Mouse (Mus musculus): ENCODE results near the gene Ipcef1. TPM values are rescaled to one million over a fixed set of nuclear protein-coding genes. Genes with fewer than 3 reads are reported as not detected.

Ipcef1 gene
- polyA plus RNA-seq, 1 experiment from 2014 or later, result 0.33 TPM

- 80% methylated on average over 1 of the region's 1 CpGs for WGBS (ENCODE audit: missing documents)
- H3K4me3 ChIP-seq (ENCODE audit: inconsistent target), result no peak overlapping the region
Measured at GRCm38 (mm10) chr10:7057546-7057945, 5.3 kb upstream of the Ipcef1 start.

DNA sequence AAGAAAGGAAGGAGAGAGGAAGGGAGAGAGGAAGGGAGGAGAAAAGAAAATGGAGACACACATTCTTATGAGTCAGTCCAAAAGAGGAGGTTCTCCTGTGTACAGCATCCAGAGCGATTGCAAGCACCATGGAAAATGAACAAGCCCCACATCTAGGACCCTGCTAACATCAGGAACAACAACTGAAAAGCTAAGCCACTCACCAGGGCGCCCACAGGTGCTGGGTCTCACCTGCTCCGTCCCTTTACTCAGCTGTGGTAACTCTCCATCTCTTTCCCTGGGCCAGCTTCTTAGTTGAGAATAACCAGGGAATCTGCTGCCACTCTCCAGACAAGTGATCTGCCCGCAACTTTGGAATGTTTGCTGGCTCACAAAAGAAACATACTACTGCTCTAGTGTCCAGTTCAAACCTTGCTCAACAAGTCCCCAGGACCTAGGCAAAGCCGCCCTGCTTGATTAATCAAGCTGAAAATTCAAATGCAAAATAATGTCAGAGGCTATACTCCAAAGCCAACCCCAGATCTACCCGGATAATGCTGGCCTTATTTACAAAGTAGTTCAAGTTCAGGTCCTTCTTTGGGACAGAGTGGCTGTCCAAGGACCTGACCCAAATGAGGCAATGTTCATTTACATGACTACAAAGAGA, 2.4 kb upstream of the Ipcef1 start:
- H3K36me3 ChIP-seq (ENCODE audit: inconsistent target), result no peaks in the 10 kb centered on the region
- 94% methylated on average over 6 of the region's 6 CpGs for WGBS (ENCODE audit: missing documents)
- no peak overlapping the region for H3K4me3 ChIP-seq (ENCODE audit: inconsistent target)
- no peaks in the 10 kb centered on the region for H3K79me2 ChIP-seq (ENCODE audit: inconsistent target)
- H3K27ac ChIP-seq, result no peak overlapping the region

More at GRCm38 (mm10) chr10:7057546-7057945, 5.3 kb upstream of the Ipcef1 start:
- Histone ChIP-seq H3K27ac (no peak overlapping the region), H3K79me2 (ENCODE audit: inconsistent target) (no peaks in the 10 kb centered on the region), H3K36me3 (ENCODE audit: inconsistent target) (no peaks in the 10 kb centered on the region)

- Histone ChIP-seq H3K36me3 (ENCODE audit: inconsistent target) (no peaks in the 10 kb centered on the region), H3K79me2 (ENCODE audit: inconsistent target) (no peaks in the 10 kb centered on the region), H3K27ac (no peak overlapping the region), H3K4me3 (ENCODE audit: inconsistent target) (no peak overlapping the region)
- 13% methylated on average over 3 of the region's 3 CpGs for WGBS (ENCODE audit: missing documents)
Measured at GRCm38 (mm10) chr10:7049901-7050300, 2.4 kb downstream of the Ipcef1 start.

DNA sequence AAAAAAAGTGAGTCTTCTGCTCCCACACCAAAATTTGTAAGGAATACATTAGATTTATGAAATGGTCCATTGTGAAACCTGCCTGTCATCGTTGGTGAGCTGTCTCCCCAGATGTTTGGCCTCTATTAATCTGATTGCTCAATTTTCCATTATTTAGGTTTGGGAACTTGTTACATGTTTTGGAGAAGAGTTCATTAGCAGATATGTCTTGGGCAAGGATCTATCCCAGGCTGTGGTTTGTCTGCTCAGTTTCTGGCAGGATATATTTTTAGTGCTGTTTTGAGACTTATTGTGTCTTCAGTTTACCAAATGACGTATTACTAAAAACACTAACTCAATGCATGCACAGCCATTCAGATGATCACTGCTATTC, 4.4 kb downstream of the Ipcef1 start:
- Histone ChIP-seq H3K36me3 (ENCODE audit: inconsistent target) (no peaks in the 10 kb centered on the region), H3K79me2 (ENCODE audit: inconsistent target) (no peaks in the 10 kb centered on the region), H3K4me3 (ENCODE audit: inconsistent target) (no peak overlapping the region), H3K27ac (no peak overlapping the region)
- WGBS (ENCODE audit: missing documents), result 69% methylated on average over 2 of the region's 2 CpGs

DNA sequence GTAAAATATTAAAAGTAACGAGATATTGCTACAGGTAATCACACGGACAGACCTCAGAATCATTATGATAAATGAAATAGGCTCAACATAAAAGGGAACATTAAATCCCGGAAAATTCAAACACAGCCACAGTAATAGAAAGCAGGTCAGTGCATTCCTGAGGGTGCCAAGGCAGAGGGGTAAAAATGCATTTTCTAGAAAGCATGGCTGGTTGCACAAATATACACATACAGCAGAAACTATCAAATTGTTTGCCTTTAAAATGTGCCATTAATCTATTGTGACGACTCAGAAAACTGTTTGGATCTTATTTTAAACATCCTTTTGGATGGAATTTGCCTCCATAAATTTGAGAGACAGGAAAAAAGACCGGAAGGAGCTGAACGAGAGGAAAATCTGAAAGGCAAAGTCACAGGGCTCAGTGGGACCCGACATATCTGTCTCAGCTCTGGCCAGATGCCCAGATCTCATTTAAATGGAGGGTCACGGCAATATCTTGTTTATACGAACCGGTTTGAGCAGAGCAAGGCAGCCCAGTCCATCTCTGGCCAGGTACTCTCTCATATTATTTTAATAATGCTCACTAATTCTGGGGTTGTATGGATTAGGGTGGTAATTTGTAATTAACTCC, 4.9 kb downstream of the Ipcef1 start:
- H3K4me3 ChIP-seq (ENCODE audit: inconsistent target), result no peak overlapping the region
- H3K36me3 ChIP-seq (ENCODE audit: inconsistent target), result no peaks in the 10 kb centered on the region
- no peaks in the 10 kb centered on the region for H3K79me2 ChIP-seq (ENCODE audit: inconsistent target)
- no peak overlapping the region for H3K27ac ChIP-seq
- 85% methylated on average over 10 of the region's 10 CpGs for WGBS (ENCODE audit: missing documents)

- Histone ChIP-seq H3K36me3 (ENCODE audit: inconsistent target) (no peaks in the 10 kb centered on the region), H3K27ac (no peak overlapping the region), H3K4me3 (ENCODE audit: inconsistent target) (no peak overlapping the region), H3K79me2 (ENCODE audit: inconsistent target) (no peaks in the 10 kb centered on the region)
- 90% methylated on average over 5 of the region's 5 CpGs for WGBS (ENCODE audit: missing documents)
Measured at GRCm38 (mm10) chr10:7043896-7044295, 8.4 kb downstream of the Ipcef1 start.

- Histone ChIP-seq H3K27ac (no peak overlapping the region), H3K4me3 (ENCODE audit: inconsistent target) (no peak overlapping the region), H3K36me3 (ENCODE audit: inconsistent target) (no peaks in the 10 kb centered on the region)
Measured at GRCm38 (mm10) chr10:7041032-7041431, 11.2 kb downstream of the Ipcef1 start.

DNA sequence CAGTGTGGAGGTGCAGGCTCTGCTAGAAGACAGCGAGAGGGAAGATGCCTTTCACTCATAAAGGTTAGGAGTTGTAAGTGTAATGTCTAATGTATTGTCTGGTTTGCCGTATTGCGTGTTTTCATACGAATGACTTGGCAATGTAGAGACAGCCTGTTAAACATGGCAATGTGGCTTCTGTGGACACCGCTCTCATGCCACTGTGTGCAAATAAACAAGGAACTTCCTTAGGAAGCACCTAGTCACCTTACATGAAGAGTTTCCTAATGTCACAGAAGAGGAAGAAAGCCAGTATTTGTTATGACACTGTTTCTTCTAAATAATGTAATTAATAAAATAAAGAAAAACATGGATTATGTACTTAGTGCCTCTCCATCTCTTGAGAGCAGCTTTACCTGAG, 15.1 kb downstream of the Ipcef1 start:
- no peaks in the 10 kb centered on the region for H3K79me2 ChIP-seq (ENCODE audit: inconsistent target)
- WGBS (ENCODE audit: missing documents), result 85% methylated on average over 5 of the region's 5 CpGs
- H3K27ac ChIP-seq, result no peak overlapping the region
- no peak overlapping the region for H3K4me3 ChIP-seq (ENCODE audit: inconsistent target)
- H3K36me3 ChIP-seq (ENCODE audit: inconsistent target), result no peaks in the 10 kb centered on the region

More at GRCm38 (mm10) chr10:7041032-7041431, 11.2 kb downstream of the Ipcef1 start:
- H3K79me2 ChIP-seq (ENCODE audit: inconsistent target), result no peaks in the 10 kb centered on the region

DNA sequence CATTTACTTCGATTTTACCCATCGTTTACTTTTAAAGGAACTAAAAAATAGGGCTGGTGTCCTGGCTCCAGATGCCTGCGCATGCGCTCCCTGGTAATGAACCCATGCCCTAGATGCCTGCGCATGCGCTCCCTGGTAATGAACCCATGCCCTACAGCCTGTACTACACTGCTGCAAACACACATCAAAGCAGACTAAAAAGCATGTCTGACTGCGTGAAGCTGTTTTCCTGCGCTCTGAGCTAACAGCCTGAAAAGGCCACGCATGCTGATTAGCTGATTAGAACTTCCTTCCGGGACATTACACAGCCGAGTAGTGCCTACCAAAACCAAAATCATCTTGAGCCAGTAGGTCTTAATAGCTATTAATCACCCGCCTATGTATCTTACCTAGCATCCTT, 16.7 kb downstream of the Ipcef1 start:
- 63% methylated on average over 12 of the region's 12 CpGs for WGBS (ENCODE audit: missing documents)
- Histone ChIP-seq H3K27ac (no peak overlapping the region), H3K79me2 (ENCODE audit: inconsistent target) (no peaks in the 10 kb centered on the region), H3K4me3 (ENCODE audit: inconsistent target) (no peak overlapping the region), H3K36me3 (ENCODE audit: inconsistent target) (no peaks in the 10 kb centered on the region)

DNA sequence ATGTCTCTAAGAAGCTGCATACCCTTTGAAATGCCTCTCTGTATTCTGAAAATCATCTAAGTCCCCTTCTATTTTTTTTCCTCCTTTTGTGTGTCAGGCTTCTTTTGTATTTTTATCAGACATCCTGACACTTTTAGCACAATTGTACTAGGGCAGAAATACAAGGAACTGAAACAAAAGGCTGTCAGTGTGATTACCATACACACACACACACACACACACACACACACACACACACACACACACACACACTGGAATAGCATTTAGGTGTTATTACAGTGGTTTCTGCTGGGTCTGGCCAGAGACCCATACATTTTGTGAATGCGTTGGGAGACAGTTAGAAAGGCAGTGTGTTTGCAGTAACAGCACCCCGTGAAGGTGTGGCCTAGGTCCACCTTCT, 18.8 kb downstream of the Ipcef1 start:
- Histone ChIP-seq H3K79me2 (ENCODE audit: inconsistent target) (no peaks in the 10 kb centered on the region), H3K36me3 (ENCODE audit: inconsistent target) (no peaks in the 10 kb centered on the region), H3K4me3 (ENCODE audit: inconsistent target) (no peak overlapping the region), H3K27ac (no peak overlapping the region)
- 75% methylated on average over 2 of the region's 2 CpGs for WGBS (ENCODE audit: missing documents)

GRCm38 (mm10) chr10:7025028-7025427, 27.2 kb downstream of the Ipcef1 start:
- Histone ChIP-seq H3K27ac (no peak overlapping the region), H3K36me3 (ENCODE audit: inconsistent target) (no peaks in the 10 kb centered on the region), H3K79me2 (ENCODE audit: inconsistent target) (no peaks in the 10 kb centered on the region), H3K4me3 (ENCODE audit: inconsistent target) (no peak overlapping the region)
- WGBS (ENCODE audit: missing documents), result 93% methylated on average over 1 of the region's 1 CpGs

- Histone ChIP-seq H3K4me3 (ENCODE audit: inconsistent target) (no peak overlapping the region), H3K27ac (no peak overlapping the region), H3K79me2 (ENCODE audit: inconsistent target) (no peaks in the 10 kb centered on the region), H3K36me3 (ENCODE audit: inconsistent target) (no peaks in the 10 kb centered on the region)
- 96% methylated on average over 9 of the region's 9 CpGs for WGBS (ENCODE audit: missing documents)
Measured at GRCm38 (mm10) chr10:7020551-7020950, 31.7 kb downstream of the Ipcef1 start.

DNA sequence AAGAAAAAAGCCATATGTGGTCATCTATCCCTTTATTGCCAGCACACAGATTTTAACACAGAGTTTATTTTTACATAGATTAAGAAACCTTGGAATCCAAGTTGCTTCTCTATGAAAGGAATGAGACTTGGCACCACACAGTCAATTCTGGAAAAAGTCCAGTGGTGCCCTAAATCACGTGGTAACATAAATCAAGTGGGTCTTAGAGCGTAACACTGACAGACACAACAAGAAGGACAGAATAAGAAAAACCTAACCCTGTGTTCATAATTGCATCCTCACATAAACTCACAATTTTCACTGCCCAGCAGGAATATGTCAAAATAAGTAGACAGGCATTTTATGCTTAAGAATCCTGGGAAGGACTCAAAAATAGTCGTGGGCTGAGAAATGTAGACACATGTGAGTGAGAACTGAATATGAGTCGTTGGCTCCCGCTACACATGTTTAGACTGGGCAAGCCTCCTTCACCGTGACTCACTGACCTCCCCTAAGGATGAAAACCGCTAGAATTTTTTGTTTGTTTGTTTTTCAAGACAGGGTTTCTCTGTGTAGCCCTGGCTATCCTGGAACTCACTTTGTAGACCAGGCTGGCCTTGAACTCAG, 32.4 kb downstream of the Ipcef1 start:
- Histone ChIP-seq H3K36me3 (ENCODE audit: inconsistent target) (no peaks in the 10 kb centered on the region), H3K27ac (no peak overlapping the region), H3K4me3 (ENCODE audit: inconsistent target) (no peak overlapping the region), H3K79me2 (ENCODE audit: inconsistent target) (no peaks in the 10 kb centered on the region)
- 80% methylated on average over 7 of the region's 7 CpGs for WGBS (ENCODE audit: missing documents)

DNA sequence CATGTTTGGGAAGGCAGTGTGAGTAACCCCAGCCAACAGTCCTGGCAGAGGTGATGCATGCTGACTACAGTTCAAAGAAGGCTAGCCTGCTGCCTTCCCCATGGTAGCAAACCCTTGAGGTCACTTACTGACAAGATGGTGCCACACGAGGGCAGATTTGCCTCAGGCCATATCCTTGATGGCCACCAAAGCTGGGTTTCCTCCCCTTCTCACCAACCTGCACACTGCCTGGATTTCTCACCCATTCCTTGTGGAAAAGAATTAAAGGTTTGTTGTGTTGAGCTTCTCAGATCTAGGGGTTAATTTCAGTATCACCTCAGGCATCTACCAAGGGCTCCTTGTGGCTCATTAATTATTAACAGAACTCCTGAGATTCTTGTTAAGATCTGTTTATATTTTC, 37.1 kb downstream of the Ipcef1 start:
- Histone ChIP-seq H3K79me2 (ENCODE audit: inconsistent target) (no peaks in the 10 kb centered on the region), H3K27ac (no peak overlapping the region), H3K36me3 (ENCODE audit: inconsistent target) (no peaks in the 10 kb centered on the region), H3K4me3 (ENCODE audit: inconsistent target) (no peak overlapping the region)
- 33% methylated on average over 1 of the region's 1 CpGs for WGBS (ENCODE audit: missing documents)

DNA sequence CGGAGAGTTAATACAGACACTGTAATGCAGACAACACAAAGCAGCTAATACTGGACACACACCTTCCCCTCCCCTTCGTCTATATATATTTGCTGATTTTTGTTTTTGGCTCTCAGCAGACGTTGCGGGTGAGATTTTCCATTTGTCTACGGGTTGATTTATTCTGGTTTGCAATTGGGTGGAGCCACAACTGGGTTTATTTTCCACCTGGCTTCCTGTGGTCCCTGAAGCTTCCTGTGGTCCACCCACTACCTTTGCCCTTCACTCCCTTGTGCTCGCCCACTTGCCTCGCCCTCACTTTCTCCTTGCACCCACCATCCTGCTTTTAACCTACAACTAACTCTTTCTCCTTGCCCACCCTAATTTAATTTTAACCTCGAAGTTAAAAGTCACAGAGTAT, 41.7 kb downstream of the Ipcef1 start:
- no peak overlapping the region for H3K27ac ChIP-seq
- no peak overlapping the region for H3K4me3 ChIP-seq (ENCODE audit: inconsistent target)
- H3K79me2 ChIP-seq (ENCODE audit: inconsistent target), result no peaks in the 10 kb centered on the region
- 64% methylated on average over 8 of the region's 8 CpGs for WGBS (ENCODE audit: missing documents)
- H3K36me3 ChIP-seq (ENCODE audit: inconsistent target), result no peaks in the 10 kb centered on the region
